Mouse (Mus musculus) adrenal gland, postnatal 4 days (tissue): ENCODE measurements around the gene Rin3. TPM values are rescaled to one million over a fixed set of nuclear protein-coding genes. Genes with fewer than 3 reads are reported as not detected.

Source experiments
- DNase-seq, 2 experiments: peaks; one replicate each; pipeline ENCODE4 v3.0.0; 2021 to 2022; ENCODE audit warnings: low spot score in 2 of 2, mixed read lengths in 2 of 2
- long read RNA-seq, 2 experiments: library from polyadenylated mRNA; stranded (forward); transcript quantifications; one replicate each; pipeline ENCODE4 v2.0.0; 2021
- total RNA-seq, 2 experiments: library from RNA; stranded (reverse); gene quantifications; 2 replicates each; pipeline ENCODE4 v1.2.3; 2021

Rin3 gene
- 10 to 100 TPM; 16.7 to 19.8 TPM for total RNA-seq
- long read RNA-seq, experiment 1, partial matches to known transcripts, result 0 of 3 reads
- long read RNA-seq, experiment 1, other reads (novel, unspliced or antisense), result 2 of 3 reads
- long read RNA-seq, experiment 2, partial matches to known transcripts, result 4 of 8 reads
- long read RNA-seq, experiment 2, other reads (novel, unspliced or antisense), result 4 of 8 reads

DNA sequence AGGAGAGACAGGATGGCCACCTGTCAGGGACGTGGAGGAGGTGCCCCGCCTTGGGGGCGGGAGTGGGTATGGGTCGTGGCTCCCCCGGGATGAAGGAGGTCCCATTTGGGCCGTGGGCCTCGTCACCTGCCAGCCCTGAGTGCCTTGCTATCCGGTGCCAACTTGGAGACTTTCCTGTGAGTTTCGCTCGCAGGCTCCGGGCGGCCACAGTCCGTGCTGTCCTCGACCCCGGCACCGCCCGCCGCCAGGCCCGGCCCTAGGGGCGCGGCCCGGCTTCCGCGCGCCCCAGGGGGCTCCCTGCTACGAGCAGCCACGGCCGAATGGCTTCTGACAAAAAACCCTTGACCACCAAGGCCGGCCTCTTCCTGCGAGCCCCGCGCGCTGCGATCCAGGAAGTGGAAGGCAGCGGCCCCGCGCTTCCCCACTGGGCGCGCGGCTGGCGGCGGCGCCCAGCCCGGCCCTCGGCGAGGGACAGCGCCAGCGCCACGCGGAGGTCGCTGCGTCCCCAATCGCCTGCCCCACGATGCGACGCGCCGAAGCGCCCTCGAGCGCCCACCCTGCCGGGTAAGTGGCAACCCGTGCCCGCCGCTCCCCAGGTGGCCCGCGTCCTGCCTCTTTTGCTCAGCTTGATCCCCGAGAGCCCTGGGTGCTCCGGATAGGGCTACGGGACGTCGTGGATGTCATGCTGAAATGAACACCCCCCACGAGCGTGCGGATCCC lies at the start of gene Rin3:
Gene Rin3 (plus strand): TSS at position 286 of the 720 bp plus-strand sequence.
- DNase-seq, result peak; percentile 27 to 47

DNA sequence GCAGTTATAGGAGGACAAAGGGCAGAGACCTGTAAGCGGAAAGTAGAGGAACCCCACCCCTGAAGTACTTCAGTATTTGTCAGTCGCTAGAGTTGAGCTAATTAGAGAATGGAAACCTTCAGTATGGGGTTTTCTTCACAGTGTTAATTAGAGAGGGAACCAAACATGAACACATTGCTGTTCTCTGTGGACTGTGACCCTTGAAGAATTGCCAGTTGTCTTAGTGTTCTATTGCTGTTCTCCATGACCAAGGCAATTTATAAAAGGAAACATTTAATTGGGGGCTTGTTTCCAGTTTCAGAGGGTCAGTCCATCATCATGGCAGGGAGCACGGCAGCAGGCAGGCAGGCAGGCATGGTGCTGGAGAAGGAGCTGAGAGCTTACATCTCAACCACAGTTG lies 47.3 kb upstream of the Rin3 start:
- no peak for DNase-seq

DNA sequence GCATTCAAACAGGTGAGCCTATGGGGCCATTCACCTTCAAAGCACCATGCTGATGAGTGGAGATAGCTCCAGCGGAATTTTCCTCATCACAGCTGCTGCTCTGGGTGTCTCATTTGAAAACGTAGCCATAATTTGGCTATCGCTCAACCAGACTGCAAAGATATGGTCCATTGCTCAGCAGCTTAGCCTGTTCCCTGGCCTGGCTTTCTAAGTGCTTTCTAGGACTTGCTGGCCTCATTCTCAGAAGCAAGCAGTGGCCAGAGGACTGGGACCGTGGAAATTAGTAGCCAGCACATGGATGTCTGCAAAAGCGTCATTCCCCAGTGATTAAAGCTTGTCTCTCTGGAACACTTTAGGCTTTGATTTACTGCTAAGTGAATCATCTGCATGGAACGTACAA lies 46.5 kb upstream of the Rin3 start:
- DNase-seq, result no peak

DNA sequence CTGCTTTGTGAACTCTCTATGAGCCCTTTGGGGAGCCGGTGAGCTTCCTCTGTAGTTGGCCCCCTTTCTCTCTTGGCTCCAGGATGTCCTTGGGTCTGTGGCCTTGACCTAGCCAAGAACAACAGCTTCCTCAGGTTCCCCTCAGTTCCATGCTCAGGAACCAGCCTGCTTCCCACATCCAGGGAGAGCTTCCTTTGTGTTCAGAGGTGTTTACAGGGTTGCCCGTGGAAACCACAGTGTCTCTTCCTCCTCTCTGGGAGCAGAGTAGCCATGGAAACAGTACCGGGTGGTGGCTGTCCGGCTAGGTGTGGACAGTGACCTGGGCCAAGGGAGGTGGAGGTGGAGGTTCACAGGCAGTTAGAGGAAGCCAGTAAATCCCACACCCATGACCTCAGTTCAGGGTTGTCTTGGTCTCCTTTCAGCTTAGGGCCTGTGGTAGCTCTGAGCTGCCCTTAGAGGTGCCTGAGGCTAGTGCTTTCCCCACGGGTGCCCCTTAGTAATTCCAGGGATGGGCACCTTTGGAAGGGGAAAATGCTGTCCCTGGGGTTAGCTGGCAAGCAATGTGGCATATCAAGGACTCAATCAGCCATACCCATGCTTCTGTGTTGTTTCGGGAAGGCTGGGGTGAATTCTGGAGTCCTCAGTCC lies 40.6 kb upstream of the Rin3 start:
- DNase-seq, result no peak

DNA sequence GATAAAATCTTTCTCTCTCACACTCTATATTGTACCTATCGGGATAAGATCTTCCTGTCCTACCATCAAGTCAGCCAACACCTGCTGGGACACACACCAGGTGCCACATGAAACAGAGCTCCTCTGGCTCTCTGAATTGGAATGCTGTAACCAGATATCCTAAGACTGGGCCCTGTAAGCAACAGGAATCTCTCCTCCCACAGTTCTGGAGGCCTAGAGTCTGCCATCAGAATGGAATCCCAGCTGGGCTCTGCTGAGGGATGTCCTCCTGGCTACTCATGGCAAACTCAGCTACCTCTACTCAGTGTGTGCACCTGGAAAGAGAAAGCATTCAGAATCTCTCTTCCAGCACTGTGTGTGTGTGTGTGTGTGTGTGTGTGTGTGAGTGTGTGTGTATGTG lies 38.9 kb upstream of the Rin3 start:
- DNase-seq, result no peak

DNA sequence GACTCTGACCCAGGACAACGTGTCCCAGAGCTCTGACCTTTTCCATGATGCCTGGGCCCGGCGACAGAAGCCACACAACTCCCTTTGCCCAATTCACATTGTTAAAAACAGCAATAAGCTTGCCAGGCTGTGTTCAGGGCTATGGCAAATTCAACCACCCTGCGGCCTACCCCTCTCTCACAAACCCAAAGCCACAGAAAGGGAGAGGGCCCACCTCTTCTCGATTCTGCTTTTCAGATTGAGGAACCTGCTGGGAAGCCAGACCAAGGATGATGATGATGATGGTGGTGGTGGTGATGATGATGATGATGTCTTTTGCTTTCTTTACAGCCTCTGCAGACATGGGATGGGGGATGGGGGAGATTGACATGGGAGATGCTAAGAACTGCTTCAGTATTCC lies 36.6 kb upstream of the Rin3 start:
- no peak for DNase-seq

DNA sequence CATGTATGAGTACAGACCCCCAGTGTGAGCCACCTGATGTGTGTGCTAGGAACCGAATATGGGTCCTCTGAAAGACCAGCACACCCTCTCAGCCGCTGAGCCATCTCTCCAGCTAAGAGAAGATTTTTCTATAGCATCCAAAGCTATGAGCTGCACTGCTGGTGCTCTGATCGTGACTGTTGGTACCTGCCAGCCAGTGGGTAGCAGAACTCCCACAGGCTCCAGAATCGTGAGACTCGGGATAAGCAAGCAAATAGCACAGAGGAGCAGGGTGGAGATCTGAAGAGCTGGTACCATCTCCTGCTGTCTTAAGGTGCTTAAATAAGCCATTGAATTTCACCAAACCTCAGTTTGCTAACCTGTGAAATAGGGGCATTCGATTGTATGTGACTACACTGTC lies 34.7 kb upstream of the Rin3 start:
- DNase-seq, result no peak

DNA sequence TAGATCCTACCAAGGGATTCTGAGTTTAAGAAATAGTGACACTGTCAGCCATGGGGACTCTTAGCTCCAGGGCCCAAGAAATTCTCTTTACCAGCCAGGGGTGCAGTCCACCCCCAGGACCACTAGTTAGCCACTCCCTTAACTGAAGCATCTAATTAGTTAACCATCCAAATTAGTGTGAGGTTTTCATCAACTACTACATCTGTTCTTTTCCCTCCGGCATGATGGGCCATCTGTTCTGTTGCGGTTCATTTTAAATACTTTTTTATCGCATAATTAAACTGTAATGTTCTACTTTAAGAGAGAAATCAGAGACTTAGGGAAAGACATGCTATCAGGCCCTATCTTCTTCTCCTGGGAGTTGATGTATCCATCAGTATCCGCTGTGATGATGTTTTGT lies 32.5 kb upstream of the Rin3 start:
- DNase-seq, result no peak

DNA sequence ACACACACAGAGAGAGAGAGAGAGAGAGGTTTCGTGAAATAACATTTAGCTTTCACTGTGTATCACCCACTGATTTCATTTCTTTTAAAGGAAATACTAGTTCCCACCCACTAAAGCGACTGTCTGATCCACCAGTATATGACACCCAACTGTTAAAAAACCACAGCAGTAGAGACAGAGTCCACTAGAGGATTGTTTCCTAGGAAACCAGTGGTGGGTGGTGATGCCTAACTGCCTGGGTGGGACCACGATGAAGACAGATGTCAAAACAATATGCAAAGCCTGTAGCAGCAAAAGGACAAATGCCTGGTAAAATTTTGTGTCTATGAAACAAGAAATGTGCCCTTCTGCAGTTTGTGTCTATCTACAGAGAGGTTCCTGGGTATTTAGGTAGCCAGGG lies 31.8 kb upstream of the Rin3 start:
- DNase-seq, result no peak

DNA sequence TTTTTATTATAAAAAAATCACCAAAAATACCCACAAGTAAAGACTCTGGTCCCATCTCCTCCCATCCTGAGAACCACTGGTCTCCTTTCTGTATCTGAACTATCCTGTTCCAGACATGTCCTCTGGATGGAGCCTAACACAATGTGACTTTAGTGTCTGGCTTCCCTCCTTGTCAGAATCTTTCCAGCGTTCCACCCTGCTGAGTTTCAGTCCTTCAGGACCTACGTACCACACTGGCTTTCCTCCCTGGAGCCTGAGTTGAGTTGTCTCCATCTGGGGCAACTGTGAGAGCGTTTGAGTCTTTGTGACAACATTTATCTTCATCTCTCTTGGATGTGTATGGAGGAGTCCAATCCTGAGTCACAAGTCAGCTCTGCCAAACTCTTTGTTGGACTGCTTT lies 30.9 kb upstream of the Rin3 start:
- no peak for DNase-seq

DNA sequence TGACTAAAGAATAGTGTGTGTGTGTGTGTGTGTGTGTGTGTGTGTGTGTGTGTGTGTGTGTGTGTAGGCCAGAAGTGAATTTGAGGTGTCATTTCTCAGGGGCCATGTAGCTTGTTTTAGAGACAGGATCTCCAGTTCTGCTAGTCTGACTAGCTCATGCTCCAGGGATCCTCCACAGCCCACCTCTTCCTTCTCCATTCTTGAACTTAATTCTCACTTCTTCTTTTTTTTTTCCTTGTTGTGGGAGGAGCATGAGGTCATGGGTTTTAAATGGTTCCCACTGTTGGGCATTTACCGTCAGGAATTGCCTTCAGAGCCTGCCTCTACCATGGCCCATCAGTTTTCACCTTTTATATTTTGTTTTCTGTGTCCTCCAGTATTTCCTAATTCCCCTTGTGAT lies 30.3 kb upstream of the Rin3 start:
- DNase-seq, result no peak

DNA sequence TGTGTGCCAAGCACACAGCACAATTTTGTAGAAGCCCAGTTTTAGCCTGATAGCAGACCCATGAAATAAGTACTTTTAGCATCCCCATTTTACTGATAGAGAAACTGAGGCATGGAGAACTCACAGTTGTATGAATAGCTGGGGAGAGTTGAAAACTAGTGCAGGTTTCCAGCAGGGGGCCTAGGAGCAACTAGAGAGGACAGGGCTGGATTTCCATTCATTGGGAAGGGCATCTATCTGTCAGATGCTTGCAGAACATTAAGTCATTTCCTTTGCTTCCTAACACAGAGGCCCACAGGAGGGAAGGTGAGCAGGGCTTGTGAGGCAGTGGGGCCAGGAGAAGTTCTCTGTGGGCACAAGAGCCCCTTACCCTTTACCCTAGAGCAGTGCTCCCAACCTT lies 27.8 kb upstream of the Rin3 start:
- no peak for DNase-seq

DNA sequence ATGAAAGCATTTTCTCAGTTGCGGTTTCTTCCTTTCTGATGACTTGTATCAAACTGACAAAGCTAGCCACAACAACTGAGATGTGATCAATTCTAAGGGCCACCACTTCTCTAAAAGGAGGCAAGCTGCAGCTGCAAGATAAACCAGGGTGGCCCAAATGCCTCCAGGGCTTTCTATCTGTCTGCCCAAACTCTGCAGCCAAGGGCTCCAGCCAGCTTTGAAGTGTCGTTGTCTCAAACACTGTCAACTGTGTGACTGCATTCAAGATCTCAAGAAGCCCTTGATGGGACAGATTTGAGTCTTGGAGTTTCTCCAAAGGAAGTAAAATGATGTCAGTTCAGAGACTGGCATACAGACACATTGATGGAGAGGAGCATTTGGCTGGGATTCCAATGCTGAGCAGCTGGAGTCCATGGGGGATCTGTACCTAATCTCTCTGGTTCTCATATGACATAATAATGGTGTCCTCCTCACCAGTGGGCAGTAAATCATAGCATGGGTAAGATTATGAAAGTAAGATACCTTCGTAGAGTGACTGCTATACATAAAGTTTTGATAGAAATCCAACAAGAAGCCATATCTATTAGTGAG lies 24.2 kb upstream of the Rin3 start:
- no peak for DNase-seq

DNA sequence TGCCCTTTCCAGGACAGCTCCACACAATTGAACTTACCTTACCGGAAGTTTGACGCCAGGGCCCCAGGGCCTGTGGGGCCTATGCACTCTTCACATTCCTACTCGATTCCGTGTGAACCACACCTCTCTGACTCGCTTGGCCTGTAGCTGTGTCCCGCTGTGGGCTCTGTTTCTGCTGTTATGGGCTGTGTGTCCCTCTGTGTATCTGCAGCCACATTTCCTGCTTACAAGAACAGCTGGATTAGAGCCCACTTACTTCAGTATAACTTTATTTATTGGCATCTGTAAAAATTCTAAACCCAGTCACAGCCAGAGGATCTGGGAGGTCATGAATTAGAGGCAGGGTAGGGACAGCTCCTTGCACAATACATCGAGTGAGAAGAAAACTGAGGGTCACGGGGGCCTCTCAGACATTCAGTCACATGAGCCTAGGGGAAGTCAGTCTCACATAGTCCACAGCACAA lies 20.9 kb upstream of the Rin3 start:
- no peak for DNase-seq

DNA sequence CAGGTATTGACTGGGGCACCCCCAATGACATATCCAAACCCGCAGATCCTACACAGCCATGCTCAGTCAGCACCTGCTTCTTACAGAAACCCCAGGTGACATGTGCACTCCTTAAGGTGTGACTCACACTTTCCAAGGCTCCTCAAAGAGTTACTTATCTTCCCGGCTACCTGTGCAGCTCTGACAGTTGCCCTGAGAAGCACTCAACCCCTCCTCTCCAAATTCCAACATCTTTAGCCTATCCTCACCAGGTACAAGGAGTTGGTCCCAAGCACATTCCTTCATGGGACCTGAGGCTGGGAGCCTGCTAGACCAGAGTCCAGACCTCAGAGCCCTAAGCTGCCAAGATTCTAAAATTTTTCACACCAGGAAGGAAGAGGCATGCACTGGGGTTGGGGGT lies 20.0 kb upstream of the Rin3 start:
- no peak for DNase-seq

DNA sequence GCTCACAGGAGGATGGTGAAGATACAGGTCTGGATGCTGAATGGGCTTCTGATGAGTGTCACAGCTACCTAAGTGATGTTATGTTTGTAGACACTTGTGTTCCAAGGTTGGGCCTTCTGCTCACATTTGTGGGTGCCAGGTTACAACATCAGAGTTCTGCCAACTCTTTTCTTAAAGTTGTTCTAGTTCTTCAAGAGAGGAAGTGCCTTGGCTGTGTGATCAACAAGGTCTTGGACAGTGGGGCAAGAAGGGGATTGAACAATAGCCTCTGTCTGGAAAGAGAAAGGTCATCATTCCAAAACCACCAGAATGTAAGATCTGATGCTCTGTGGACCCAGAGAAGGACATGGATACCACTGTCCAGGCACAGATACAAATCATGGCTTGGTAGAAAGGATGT lies 19.6 kb upstream of the Rin3 start:
- DNase-seq, result no peak

DNA sequence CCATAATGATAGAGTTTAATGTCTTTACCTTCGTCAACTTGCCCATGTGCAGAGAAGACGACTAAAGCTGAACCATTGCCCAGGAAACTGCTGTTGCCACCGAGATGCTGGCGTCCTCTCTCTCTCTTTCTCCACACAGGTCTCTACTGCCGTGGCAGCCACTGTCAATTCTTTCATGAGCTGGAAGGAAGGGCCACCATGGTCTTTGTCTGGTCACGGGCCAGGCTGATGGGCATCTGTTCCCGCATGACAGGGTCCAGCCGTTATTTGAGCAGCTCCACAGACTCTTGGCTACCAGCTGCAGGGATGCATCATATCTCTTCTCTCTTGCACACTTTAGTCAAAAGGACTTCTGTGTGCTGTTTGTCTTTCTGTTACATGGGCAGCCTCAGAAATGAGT lies 16.4 kb upstream of the Rin3 start:
- no peak for DNase-seq

DNA sequence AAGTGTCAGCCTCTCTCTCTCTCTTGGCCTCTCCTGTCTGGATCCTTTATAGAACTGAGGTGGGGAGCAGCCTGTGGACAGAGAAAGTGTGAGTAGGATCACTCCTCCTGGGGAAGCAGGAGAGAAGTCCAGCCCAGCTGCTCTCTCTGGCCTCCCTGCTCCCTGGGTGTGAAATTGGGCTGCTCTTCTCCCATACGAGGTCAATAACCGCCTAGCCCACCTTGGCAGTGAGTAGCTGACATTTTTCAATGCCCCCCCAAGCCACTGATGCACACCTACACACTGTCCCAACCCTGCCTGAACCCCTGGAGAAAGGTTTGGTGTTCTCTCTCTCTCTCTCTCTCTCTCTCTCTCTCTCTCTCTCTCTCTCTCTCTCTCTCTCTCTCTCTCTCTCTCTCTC lies 13.7 kb upstream of the Rin3 start:
- DNase-seq, result no peak

DNA sequence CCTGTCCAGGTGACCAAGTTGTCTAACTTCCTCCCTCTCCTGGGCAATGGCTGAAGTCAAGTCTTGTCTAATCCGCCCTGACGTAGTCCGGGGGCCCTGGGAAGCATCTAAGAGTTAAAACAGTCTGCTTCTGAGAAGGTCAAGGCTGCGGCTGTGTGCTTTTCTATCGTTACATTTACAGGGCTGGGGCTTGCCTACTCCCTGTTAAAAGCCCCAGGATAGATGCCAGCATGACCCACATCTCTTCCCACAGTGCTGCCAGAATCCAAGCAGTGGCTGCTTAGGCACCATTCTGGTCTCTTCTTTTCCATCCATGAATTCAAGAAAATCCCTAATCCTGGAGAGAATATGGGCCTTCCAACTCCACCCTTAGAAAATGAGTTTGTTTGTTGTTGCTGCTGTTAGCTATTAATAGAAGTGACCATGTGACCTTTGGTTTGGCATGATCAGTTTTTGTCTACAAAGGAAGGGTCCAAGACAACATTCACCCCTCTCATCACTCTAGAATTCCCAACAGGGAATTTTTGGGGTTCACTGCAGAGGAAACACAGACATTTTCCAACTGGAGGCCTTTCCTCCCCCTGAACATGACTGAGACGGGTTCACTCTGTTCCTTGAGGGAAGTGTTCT lies 12.0 kb upstream of the Rin3 start:
- DNase-seq, result no peak

DNA sequence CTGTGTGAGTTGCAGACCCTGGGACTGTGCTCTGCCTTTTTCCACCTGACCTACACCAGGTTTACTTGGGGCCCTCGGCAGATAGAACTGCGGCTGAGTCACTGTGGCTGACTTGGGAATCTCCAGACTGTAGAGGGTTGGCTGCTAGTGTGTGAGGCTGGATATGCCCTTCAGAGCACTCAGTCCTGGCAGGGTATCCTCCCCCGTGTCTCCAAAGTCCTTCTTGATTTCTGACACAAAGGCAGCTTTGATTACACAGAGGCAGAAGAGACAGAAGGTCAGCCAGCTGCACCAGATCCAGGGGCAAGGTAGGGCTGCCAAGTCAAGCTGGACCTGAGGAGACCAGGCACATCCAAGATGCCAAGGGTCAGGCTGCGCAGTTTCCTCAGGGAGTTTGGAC lies 11.4 kb upstream of the Rin3 start:
- DNase-seq, result no peak

DNA sequence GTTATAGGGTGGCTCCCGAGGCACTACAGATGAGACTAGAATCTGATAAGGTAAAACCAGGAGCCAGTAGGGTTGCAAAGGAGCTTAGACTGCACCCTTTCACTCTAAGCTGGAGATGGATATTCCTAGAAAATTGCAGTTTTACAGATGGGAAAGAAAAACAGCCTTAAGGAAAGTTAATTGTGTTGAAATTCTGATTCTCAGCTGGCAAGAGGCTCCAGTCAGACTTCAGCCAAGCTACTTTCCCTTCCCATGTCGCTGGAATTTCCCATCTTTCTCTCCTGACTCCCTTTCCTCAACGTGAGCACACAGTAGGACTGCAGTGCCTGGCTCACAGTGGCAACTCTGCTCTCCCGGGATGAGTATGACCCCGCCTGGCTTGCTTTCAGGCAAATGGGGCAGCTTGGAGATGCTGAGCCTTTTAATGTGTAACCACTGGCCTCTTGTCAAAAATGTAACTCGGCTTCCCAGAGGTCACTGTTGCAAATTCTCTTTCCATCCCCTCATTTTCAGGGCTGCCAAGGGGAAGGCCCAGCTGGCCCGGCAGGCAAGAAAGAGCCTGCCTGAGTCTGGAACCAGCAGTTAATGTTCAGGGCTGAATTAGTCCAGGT lies 6.9 kb upstream of the Rin3 start:
- no peak for DNase-seq
